Mouse (Mus musculus) spleen, adult 2 months (tissue): ENCODE data around the gene Gm20388.

Experiments
- CTCF ChIP-seq: fragments of 200-500 bp; IDR thresholded peaks from 2 replicates; pipeline ENCODE4 v1.5.1; 2011; ENCODE audit warnings: mild to moderate bottlenecking, inconsistent platforms; ENCODE audit not compliant: insufficient read depth, insufficient read length, insufficient replicate concordance; ENCODE audit errors: extremely low read depth
- POLR2A ChIP-seq: fragments of 200-500 bp; IDR thresholded peaks from 2 replicates; pipeline ENCODE4 v1.6.1; 2011; ENCODE audit warnings: low read depth, low read length, inconsistent platforms

DNA sequence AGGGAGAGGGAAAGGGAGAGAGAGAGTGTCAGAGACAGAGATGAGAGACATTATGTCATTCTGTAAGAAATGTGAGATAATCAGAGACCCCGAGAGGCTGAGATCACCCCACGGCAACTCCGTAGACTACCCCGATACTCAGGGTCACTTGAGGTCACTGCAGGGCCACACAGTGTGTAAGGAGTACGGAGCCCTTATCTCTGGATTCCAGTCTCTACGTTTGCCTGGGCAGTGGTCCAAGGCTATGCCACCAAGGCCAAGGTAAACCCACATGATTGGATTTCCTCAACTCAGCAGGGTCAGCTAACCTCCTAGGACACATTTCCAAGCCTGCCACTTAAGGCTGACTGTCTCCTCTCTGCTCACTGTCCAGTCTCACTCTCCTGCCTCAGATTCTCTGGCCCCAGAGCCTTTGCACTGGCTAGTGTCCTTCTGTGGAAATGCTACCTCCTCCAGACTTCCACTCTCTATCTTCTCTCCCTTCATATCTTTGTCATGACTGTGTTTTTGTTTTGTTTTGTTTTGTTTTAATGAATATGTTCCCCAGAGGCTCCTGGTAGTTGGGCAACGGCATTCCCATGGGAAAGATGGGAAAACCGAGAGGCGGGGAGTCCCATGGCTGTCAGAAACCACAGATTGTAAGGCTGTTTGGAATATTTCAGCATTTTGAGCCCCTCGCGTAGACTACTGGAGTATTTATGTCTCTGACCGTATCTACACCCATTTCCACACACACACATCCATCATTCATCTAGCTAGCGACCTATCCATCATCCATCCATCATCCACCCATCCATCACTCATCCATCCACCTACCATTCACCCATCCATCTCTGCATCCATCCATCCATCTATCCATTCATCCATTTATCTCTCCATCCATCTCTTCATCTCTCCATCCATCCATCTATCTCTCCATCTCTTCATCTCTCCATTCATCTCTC lies 2745.7 kb downstream of the Gm20388 start:
- TF ChIP-seq POLR2A (no peak), CTCF (no peak)
